Mouse (Mus musculus) NIH3T3 (cell line): Measurements from ENCODE around the gene Atp7a.

Source experiments
- DNase-seq: peaks from one replicate; pipeline ENCODE4 v3.0.0-alpha.2; 2012; ENCODE audit warnings: low read depth

Gene Atp7a

GRCm38 (mm10) chrX:106171853-106172154 lies 144.7 kb downstream of the Atp7a start:
- no peak for DNase-seq
